Mouse (Mus musculus) neural tube, embryonic 13.5 days (tissue): Measurements from ENCODE around the gene Ubr7. TPM values are rescaled to one million over a fixed set of nuclear protein-coding genes. Genes with fewer than 3 reads are reported as not detected.

Experiments
- ATAC-seq: fragments of 200-750 bp; cut with Nextera tagmentation; 2 replicates; pipeline ENCODE4 v1.8.0; 2017; ENCODE audit warnings: low read depth, mild to moderate bottlenecking, moderate TSS enrichment, moderate library complexity
- H3K27ac ChIP-seq: fragments of 300-500 bp; sonication (generic); replicated peaks from 2 replicates; pipeline ENCODE4 v1.5.1; 2015; ENCODE audit warnings: moderate library complexity, mild to moderate bottlenecking, inconsistent platforms
- H3K27me3 ChIP-seq: fragments of 300-500 bp; sonication (generic); 2 replicates; pipeline ENCODE4 v1.6.1; 2015; ENCODE audit warnings: mild to moderate bottlenecking, inconsistent platforms
- H3K36me3 ChIP-seq: fragments of 300-500 bp; sonication (generic); 2 replicates; pipeline ENCODE4 v1.6.1; 2015; ENCODE audit warnings: mild to moderate bottlenecking, inconsistent platforms
- H3K4me1 ChIP-seq: fragments of 300-500 bp; sonication (generic); replicated peaks from 2 replicates; pipeline ENCODE4 v1.6.1; 2015; ENCODE audit warnings: inconsistent platforms
- H3K4me2 ChIP-seq: fragments of 300-500 bp; sonication (generic); 2 replicates; pipeline ENCODE4 v1.6.1; 2015; ENCODE audit warnings: inconsistent platforms, mild to moderate bottlenecking, moderate library complexity
- H3K4me3 ChIP-seq: fragments of 300-500 bp; sonication (generic); 2 replicates; pipeline ENCODE4 v1.5.1; 2015; ENCODE audit warnings: mild to moderate bottlenecking, inconsistent platforms
- H3K9ac ChIP-seq: fragments of 300-500 bp; sonication (generic); 2 replicates; pipeline ENCODE4 v1.6.1; 2015; ENCODE audit warnings: moderate library complexity, mild to moderate bottlenecking, inconsistent platforms
- H3K9me3 ChIP-seq: fragments of 300-500 bp; sonication (generic); 2 replicates; pipeline ENCODE4 v1.6.1; 2016; ENCODE audit warnings: inconsistent platforms
- WGBS: fragments of 180-500 bp; shearing (Covaris S2); methylation state at CpG from one replicate; pipeline ENCODE4 v1.1.7; 2015; 5-methylcytosine and 5-hydroxymethylcytosine counted together
- polyA plus RNA-seq: library from polyadenylated mRNA; unstranded; fragments of >200 nt; fragmentation: Nextera tagmentation; extraction: Ambion mirVana; gene quantifications from 2 replicates; pipeline ENCODE4 v1.2.1, GENCODE M21; 2015

The Ubr7 gene
- polyA plus RNA-seq, result 39.0 and 40.9 TPM in 2 replicates

GRCm38 (mm10) chr12:102757689-102758402 lies at the start of gene Ubr7, which contains the start of the genes Gm28051 and Gon7:
Ubr7 (plus strand) TSS chr12:102757967.
Gm28051 (minus strand) TSS chr12:102757765.
Gon7 (minus strand) TSS chr12:102757803.
- H3K4me2 ChIP-seq, result peak within 1 kb of the TSS; percentile 87
- peak; percentile 97 for ATAC-seq
- H3K27me3 ChIP-seq, result no peaks in the 10 kb centered on the region
- peak within 1 kb of the TSS; percentile 82 for H3K9ac ChIP-seq
- peak within 1 kb of the TSS; percentile 91 for H3K27ac ChIP-seq
- peak within 1 kb of the TSS; percentile 73 for H3K4me3 ChIP-seq
- peaks cover 36% of the 10 kb centered on the region for H3K4me1 ChIP-seq
- H3K9me3 ChIP-seq, result no peaks in the 10 kb centered on the region
- under 1% methylated on average over 70 of the region's 73 CpGs for WGBS
- peaks cover 8% of the 10 kb centered on the region for H3K36me3 ChIP-seq

GRCm38 (mm10) chr12:102708220-102708619 lies 49.5 kb upstream of the Ubr7 start:
- no peak for ATAC-seq
- Histone ChIP-seq H3K4me3 (no peak overlapping the region), H3K27me3 (no peaks in the 10 kb centered on the region; the same call in 1 of the 2 replicates), H3K4me2 (no peak overlapping the region), H3K36me3 (no peaks in the 10 kb centered on the region), H3K4me1 (peaks cover 25% of the 10 kb centered on the region), H3K9ac (no peak overlapping the region), H3K27ac (no peak overlapping the region), H3K9me3 (no peaks in the 10 kb centered on the region)
- 75% methylated on average over 11 of the region's 11 CpGs for WGBS

- Histone ChIP-seq H3K36me3 (no peaks in the 10 kb centered on the region), H3K4me3 (no peak overlapping the region), H3K9me3 (no peaks in the 10 kb centered on the region), H3K27me3 (no peaks in the 10 kb centered on the region; the same call in 1 of the 2 replicates), H3K27ac (no peak overlapping the region), H3K4me2 (no peak overlapping the region), H3K4me1 (peaks cover 14% of the 10 kb centered on the region), H3K9ac (no peak overlapping the region)
- WGBS, result 87% methylated on average over 5 of the region's 5 CpGs
- no peak for ATAC-seq
These were observed 47.9 kb upstream of the Ubr7 start for GRCm38 (mm10) chr12:102709896-102710295.

GRCm38 (mm10) chr12:102710851-102711375 lies 46.9 kb upstream of the Ubr7 start:
- no peaks in the 10 kb centered on the region; the same call in 1 of the 2 replicates for H3K27me3 ChIP-seq
- H3K27ac ChIP-seq, result no peak overlapping the region
- WGBS, result 63% methylated on average over 4 of the region's 4 CpGs
- H3K9ac ChIP-seq, result no peak overlapping the region
- H3K4me2 ChIP-seq, result no peak overlapping the region
- no peak for ATAC-seq
- peaks cover 6% of the 10 kb centered on the region for H3K4me1 ChIP-seq
- no peaks in the 10 kb centered on the region for H3K36me3 ChIP-seq
- H3K4me3 ChIP-seq, result no peak overlapping the region
- no peaks in the 10 kb centered on the region for H3K9me3 ChIP-seq

- Histone ChIP-seq H3K27ac (no peak overlapping the region), H3K4me2 (no peak overlapping the region)
- WGBS, result 67% methylated on average over 20 of the region's 20 CpGs
These were observed 44.5 kb upstream of the Ubr7 start for GRCm38 (mm10) chr12:102713153-102713865.

GRCm38 (mm10) chr12:102714116-102714515 lies 43.7 kb upstream of the Ubr7 start:
- Histone ChIP-seq H3K4me1 (no peaks in the 10 kb centered on the region), H3K9me3 (no peaks in the 10 kb centered on the region), H3K9ac (no peak overlapping the region), H3K4me3 (no peak overlapping the region), H3K27ac (no peak overlapping the region), H3K27me3 (no peaks in the 10 kb centered on the region), H3K4me2 (no peak overlapping the region), H3K36me3 (no peaks in the 10 kb centered on the region)
- ATAC-seq, result no peak
- WGBS, result 70% methylated on average over 2 of the region's 2 CpGs

More at GRCm38 (mm10) chr12:102713153-102713865, 44.5 kb upstream of the Ubr7 start:
- no peak for ATAC-seq
- H3K36me3 ChIP-seq, result no peaks in the 10 kb centered on the region
- H3K27me3 ChIP-seq, result no peaks in the 10 kb centered on the region
- no peak overlapping the region for H3K4me3 ChIP-seq
- no peaks in the 10 kb centered on the region for H3K4me1 ChIP-seq
- H3K9me3 ChIP-seq, result no peaks in the 10 kb centered on the region
- no peak overlapping the region for H3K9ac ChIP-seq

GRCm38 (mm10) chr12:102714654-102715395 lies 42.9 kb upstream of the Ubr7 start:
- H3K4me2 ChIP-seq, result no peak overlapping the region
- no peaks in the 10 kb centered on the region for H3K36me3 ChIP-seq
- no peak overlapping the region for H3K9ac ChIP-seq
- H3K27ac ChIP-seq, result no peak overlapping the region
- no peak overlapping the region for H3K4me3 ChIP-seq
- H3K27me3 ChIP-seq, result no peaks in the 10 kb centered on the region
- 87% methylated on average over 10 of the region's 10 CpGs for WGBS
- H3K4me1 ChIP-seq, result peaks cover 2% of the 10 kb centered on the region; the same call in 1 of the 2 replicates
- ATAC-seq, result no peak
- H3K9me3 ChIP-seq, result no peaks in the 10 kb centered on the region

- H3K27ac ChIP-seq, result no peak overlapping the region
- ATAC-seq, result peak; percentile 64
- H3K4me2 ChIP-seq, result peak overlapping the region; percentile 21
- WGBS, result 31% methylated on average over 13 of the region's 13 CpGs
- no peaks in the 10 kb centered on the region for H3K36me3 ChIP-seq
- no peaks in the 10 kb centered on the region for H3K27me3 ChIP-seq
- H3K9me3 ChIP-seq, result no peaks in the 10 kb centered on the region
- H3K4me3 ChIP-seq, result no peak overlapping the region
- no peak overlapping the region for H3K9ac ChIP-seq
- H3K4me1 ChIP-seq, result peaks cover 5% of the 10 kb centered on the region; the same call in 1 of the 2 replicates
These were observed 38.0 kb upstream of the Ubr7 start for GRCm38 (mm10) chr12:102719552-102720315.

- Histone ChIP-seq H3K4me1 (peaks cover 5% of the 10 kb centered on the region; the same call in 1 of the 2 replicates), H3K9me3 (no peaks in the 10 kb centered on the region), H3K4me2 (no peak overlapping the region), H3K27me3 (no peaks in the 10 kb centered on the region), H3K36me3 (no peaks in the 10 kb centered on the region), H3K27ac (no peak overlapping the region), H3K9ac (no peak overlapping the region), H3K4me3 (no peak overlapping the region)
- ATAC-seq, result no peak
- 54% methylated on average over 11 of the region's 11 CpGs for WGBS
These were observed 35.3 kb upstream of the Ubr7 start for GRCm38 (mm10) chr12:102722451-102722850.

- H3K9ac ChIP-seq, result no peak overlapping the region
- no peak overlapping the region for H3K4me3 ChIP-seq
- H3K27ac ChIP-seq, result no peak overlapping the region
- H3K36me3 ChIP-seq, result no peaks in the 10 kb centered on the region
- peaks cover 5% of the 10 kb centered on the region; the same call in 1 of the 2 replicates for H3K4me1 ChIP-seq
- no peaks in the 10 kb centered on the region for H3K27me3 ChIP-seq
- 74% methylated on average over 8 of the region's 8 CpGs for WGBS
- H3K4me2 ChIP-seq, result no peak overlapping the region
- no peaks in the 10 kb centered on the region for H3K9me3 ChIP-seq
- no peak for ATAC-seq
These were observed 34.8 kb upstream of the Ubr7 start for GRCm38 (mm10) chr12:102722966-102723365.

GRCm38 (mm10) chr12:102723861-102724260 lies 33.9 kb upstream of the Ubr7 start:
- H3K4me2 ChIP-seq, result no peak overlapping the region
- H3K4me1 ChIP-seq, result peaks cover 5% of the 10 kb centered on the region; the same call in 1 of the 2 replicates
- WGBS, result 83% methylated on average over 6 of the region's 6 CpGs
- no peak overlapping the region for H3K4me3 ChIP-seq
- H3K27ac ChIP-seq, result no peak overlapping the region
- H3K9me3 ChIP-seq, result no peaks in the 10 kb centered on the region
- no peak for ATAC-seq
- H3K27me3 ChIP-seq, result no peaks in the 10 kb centered on the region
- no peak overlapping the region for H3K9ac ChIP-seq
- H3K36me3 ChIP-seq, result no peaks in the 10 kb centered on the region
